Mouse (Mus musculus) thymus, adult 2 months (tissue): Measurements from ENCODE around the gene Chpf2. TPM values are rescaled to one million over a fixed set of nuclear protein-coding genes. Genes with fewer than 3 reads are reported as not detected.

ENCODE experiments used
- DNase-seq: peaks from one replicate; pipeline ENCODE4 v3.0.0; 2021
- H3K27ac ChIP-seq: fragments of 200-500 bp; 2 replicates; pipeline ENCODE4 v1.5.1; 2012; ENCODE audit warnings: low read length, control low read depth; ENCODE audit not compliant: control insufficient read depth, insufficient read depth
- H3K27me3 ChIP-seq: fragments of 200-500 bp; 2 replicates; pipeline ENCODE4 v1.6.1; 2012; ENCODE audit warnings: mild to moderate bottlenecking, low read length, moderate library complexity, mixed read lengths; ENCODE audit not compliant: control insufficient read depth, insufficient read depth
- H3K36me3 ChIP-seq: fragments of 200-500 bp; 2 replicates; pipeline ENCODE4 v1.6.1; 2012; ENCODE audit warnings: mild to moderate bottlenecking, low read length, moderate library complexity; ENCODE audit not compliant: control insufficient read depth, insufficient read depth
- H3K4me1 ChIP-seq: fragments of 200-500 bp; replicated peaks from 2 replicates; pipeline ENCODE4 v1.6.1; 2012; ENCODE audit warnings: low read length; ENCODE audit not compliant: control insufficient read depth, insufficient read depth
- H3K4me3 ChIP-seq: fragments of 200-500 bp; 2 replicates; pipeline ENCODE4 v1.5.1; 2012; ENCODE audit warnings: mild to moderate bottlenecking, low read length, control low read depth, moderate library complexity; ENCODE audit not compliant: control insufficient read depth, insufficient read depth
- CTCF ChIP-seq: fragments of 200-500 bp; IDR thresholded peaks from 2 replicates; pipeline ENCODE4 v1.5.1; 2012; ENCODE audit warnings: mild to moderate bottlenecking, control low read depth, low read length, moderate library complexity, borderline replicate concordance; ENCODE audit not compliant: control insufficient read depth, poor library complexity, insufficient read depth; ENCODE audit errors: extremely low read depth
- POLR2A ChIP-seq: fragments of 200-500 bp; IDR thresholded peaks from 2 replicates; pipeline ENCODE4 v1.6.1; 2012; ENCODE audit warnings: mild to moderate bottlenecking, low read length, control low read depth, moderate library complexity; ENCODE audit not compliant: control insufficient read depth, poor library complexity, insufficient read depth; ENCODE audit errors: extremely low read depth
- WGBS: fragments of 180-500 bp; shearing (Covaris S2); methylation state at CpG from one replicate; pipeline ENCODE4 v1.1.7; 2018; 5-methylcytosine and 5-hydroxymethylcytosine counted together
- polyA plus RNA-seq: library from polyadenylated mRNA; depleted of rRNA; stranded (reverse); fragments of >200 nt; gene quantifications from 2 replicates; pipeline ENCODE4 v1.2.3, GENCODE M21; 2012

Chpf2 gene
- polyA plus RNA-seq, 1 experiment: 55.5 TPM

GRCm38 (mm10) chr5:24603431-24604010 lies 17.0 kb downstream of the Chpf2 start:
- 89% methylated on average over 8 of the region's 8 CpGs for WGBS
- Histone ChIP-seq H3K4me1 (peaks cover 3% of the 10 kb centered on the region; the same call in 1 of the 2 replicates), H3K27ac (no peak overlapping the region), H3K4me3 (no peak overlapping the region), H3K36me3 (no peaks in the 10 kb centered on the region), H3K27me3 (peaks cover 34% of the 10 kb centered on the region)
- TF ChIP-seq POLR2A (no peak), CTCF (no peak)
- no peak for DNase-seq

GRCm38 (mm10) chr5:24604080-24604655 lies 17.6 kb downstream of the Chpf2 start:
- Histone ChIP-seq H3K27me3 (peaks cover 34% of the 10 kb centered on the region), H3K36me3 (no peaks in the 10 kb centered on the region), H3K4me3 (no peak overlapping the region), H3K4me1 (no peaks in the 10 kb centered on the region), H3K27ac (no peak overlapping the region)
- 48% methylated on average over 12 of the region's 12 CpGs for WGBS
- TF ChIP-seq CTCF (no peak), POLR2A (no peak)
- no peak for DNase-seq

- Histone ChIP-seq H3K4me3 (peak overlapping the region; percentile 20), H3K27me3 (peaks cover 32% of the 10 kb centered on the region), H3K36me3 (no peaks in the 10 kb centered on the region), H3K27ac (no peak overlapping the region), H3K4me1 (no peaks in the 10 kb centered on the region)
- no peak for DNase-seq
- TF ChIP-seq CTCF: no peak
- 2% methylated on average over 43 of the region's 46 CpGs for WGBS
Measured at GRCm38 (mm10) chr5:24604656-24605100, 18.1 kb downstream of the Chpf2 start.

GRCm38 (mm10) chr5:24605321-24605979 lies 18.9 kb downstream of the Chpf2 start:
- TF ChIP-seq POLR2A: no peak
- TF ChIP-seq CTCF: no peak
- WGBS: 78% methylated on average over 6 of the region's 6 CpGs
- H3K27ac ChIP-seq: no peak overlapping the region
- H3K36me3 ChIP-seq: no peaks in the 10 kb centered on the region
- no peaks in the 10 kb centered on the region for H3K4me1 ChIP-seq
- peaks cover 32% of the 10 kb centered on the region for H3K27me3 ChIP-seq
- DNase-seq: no peak
- no peak overlapping the region for H3K4me3 ChIP-seq

GRCm38 (mm10) chr5:24605980-24606665 lies 19.6 kb downstream of the Chpf2 start:
- no peaks in the 10 kb centered on the region for H3K4me1 ChIP-seq
- no peak for TF ChIP-seq CTCF
- no peak for TF ChIP-seq POLR2A
- no peak overlapping the region for H3K27ac ChIP-seq
- H3K27me3 ChIP-seq: peaks cover 28% of the 10 kb centered on the region
- H3K4me3 ChIP-seq: no peak overlapping the region
- no peaks in the 10 kb centered on the region for H3K36me3 ChIP-seq
- WGBS: 84% methylated on average over 14 of the region's 14 CpGs
- no peak for DNase-seq

- no peak overlapping the region for H3K27ac ChIP-seq
- TF ChIP-seq CTCF (no peak), POLR2A (no peak)
- H3K36me3 ChIP-seq: no peaks in the 10 kb centered on the region
- H3K4me3 ChIP-seq: no peak overlapping the region
- H3K27me3 ChIP-seq: peaks cover 13% of the 10 kb centered on the region
- WGBS: 47% methylated on average over 5 of the region's 5 CpGs
- no peaks in the 10 kb centered on the region for H3K4me1 ChIP-seq
- no peak for DNase-seq
Measured at GRCm38 (mm10) chr5:24609388-24609787, 22.8 kb downstream of the Chpf2 start.
